Mouse (Mus musculus) right cerebral cortex, postnatal 36 days (tissue): ENCODE data around the gene Sowaha.

Experiments
- DNase-seq, 2 experiments: peaks; one replicate each; pipeline ENCODE4 v3.0.0; 2022; ENCODE audit warnings: low spot score in 2 of 2, mixed read lengths in 1 of 2

The Sowaha gene

GRCm38 (mm10) chr11:53505026-53505663 is 25.1 kb upstream of the Sowaha start:
- DNase-seq = no peak

- no peak for DNase-seq
Measured at GRCm38 (mm10) chr11:53504376-53504775, 24.3 kb upstream of the Sowaha start.

GRCm38 (mm10) chr11:53503738-53504137 is 23.7 kb upstream of the Sowaha start:
- DNase-seq = no peak

GRCm38 (mm10) chr11:53502039-53502765 is 22.1 kb upstream of the Sowaha start:
- peak in 1 of 2 experiments; percentile 62 for DNase-seq

GRCm38 (mm10) chr11:53500569-53500968 is 20.5 kb upstream of the Sowaha start:
- DNase-seq = no peak

GRCm38 (mm10) chr11:53496946-53497345 is 16.9 kb upstream of the Sowaha start:
- DNase-seq = peak in 1 of 2 experiments; percentile 65

- DNase-seq = no peak
Measured at GRCm38 (mm10) chr11:53495417-53495816, 15.3 kb upstream of the Sowaha start.

GRCm38 (mm10) chr11:53493243-53493955 is 13.3 kb upstream of the Sowaha start:
- no peak for DNase-seq

- DNase-seq = no peak
Measured at GRCm38 (mm10) chr11:53491954-53492401, 11.9 kb upstream of the Sowaha start.

- no peak for DNase-seq
Measured at GRCm38 (mm10) chr11:53489421-53489820, 9.3 kb upstream of the Sowaha start.

- DNase-seq = no peak
Measured at GRCm38 (mm10) chr11:53489007-53489406, 8.9 kb upstream of the Sowaha start.

GRCm38 (mm10) chr11:53486822-53487594 is 6.9 kb upstream of the Sowaha start:
- DNase-seq = no peak

GRCm38 (mm10) chr11:53486351-53486750 is 6.3 kb upstream of the Sowaha start:
- DNase-seq = no peak

- DNase-seq = no peak
Measured at GRCm38 (mm10) chr11:53485719-53486118, 5.6 kb upstream of the Sowaha start.

GRCm38 (mm10) chr11:53483159-53483891 is 3.3 kb upstream of the Sowaha start:
- no peak for DNase-seq

GRCm38 (mm10) chr11:53481088-53481730 is 1.1 kb upstream of the Sowaha start:
- DNase-seq = no peak

GRCm38 (mm10) chr11:53479171-53479782 is 797 bp downstream of the Sowaha start:
- DNase-seq = no peak

GRCm38 (mm10) chr11:53478383-53479170 is 1.5 kb downstream of the Sowaha start:
- DNase-seq = no peak

- DNase-seq = no peak
Measured at GRCm38 (mm10) chr11:53477833-53478232, 2.2 kb downstream of the Sowaha start.
